Mouse (Mus musculus) E14TG2a.4 (cell line): ENCODE data around the gene Pfn5.
"Not testable (repeated sequence)": the region's sequence is repeated elsewhere in the genome, so short reads cannot be mapped to it uniquely, and the experiment has no call there.

Source experiments
- H3K27me3 ChIP-seq: 2 replicates; pipeline ENCODE4 v1.6.1; 2014; ENCODE audit warnings: low read length, control low read depth; ENCODE audit not compliant: insufficient read depth
- H3K36me3 ChIP-seq: 2 replicates; pipeline ENCODE4 v1.6.1; 2014; ENCODE audit warnings: low read length, control low read depth; ENCODE audit not compliant: insufficient read depth
- H3K4me1 ChIP-seq: replicated peaks from 2 replicates; pipeline ENCODE4 v1.6.1; 2014; ENCODE audit warnings: low read depth, low read length, control low read depth
- H3K4me3 ChIP-seq: replicated peaks from 2 replicates; pipeline ENCODE4 v1.5.1; 2014; ENCODE audit warnings: mild to moderate bottlenecking, low read length
- H3K9me3 ChIP-seq: 2 replicates; pipeline ENCODE4 v1.6.1; 2014; ENCODE audit warnings: low read length, control low read depth
- CTCF ChIP-seq: conservative IDR thresholded peaks from 2 replicates; pipeline ENCODE4 v1.5.1; 2014; ENCODE audit warnings: low read length
- NANOG ChIP-seq: IDR thresholded peaks from 2 replicates; pipeline ENCODE4 v1.6.1; 2014; ENCODE audit warnings: borderline replicate concordance, low read length, mixed read lengths
- POU5F1 ChIP-seq: IDR thresholded peaks from 2 replicates; pipeline ENCODE4 v1.6.1; 2014; ENCODE audit warnings: low read length, borderline replicate concordance

Gene Pfn5

DNA sequence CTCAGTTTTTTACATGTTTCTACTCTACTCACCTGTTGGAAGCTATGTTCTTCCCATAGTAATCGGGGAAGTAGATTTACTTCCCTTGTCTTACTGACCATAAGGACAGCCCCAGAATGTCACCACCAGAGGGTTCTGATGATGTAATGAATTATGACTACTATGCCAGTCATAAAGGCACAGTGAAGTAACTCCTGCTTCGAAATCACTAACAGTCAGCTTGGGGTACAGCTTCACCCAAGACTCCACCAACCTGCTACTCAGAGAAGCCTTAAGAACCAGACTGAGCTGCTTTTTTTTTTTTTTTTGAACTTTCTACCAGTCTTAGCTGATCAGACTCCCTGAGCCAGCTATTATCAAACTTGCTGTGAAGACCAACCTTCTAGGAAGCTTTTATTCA lies at the start of gene Pfn5, which contains the start of gene Asb12:
Gene Pfn5, plus strand, starts transcription at position 218 of the 400 bp plus-strand sequence.
Gene Asb12, minus strand, starts transcription at position 101 of the 400 bp plus-strand sequence.
- H3K4me3 ChIP-seq: no peak within 1 kb of the TSS
- H3K4me1 ChIP-seq: no peaks in the 10 kb centered on the region
- H3K9me3 ChIP-seq: no peaks in the 10 kb centered on the region
- no peak for TF ChIP-seq POU5F1
- TF ChIP-seq NANOG: no peak
- TF ChIP-seq CTCF: no peak
- no peaks in the 10 kb centered on the region for H3K36me3 ChIP-seq
- no peaks in the 10 kb centered on the region for H3K27me3 ChIP-seq

DNA sequence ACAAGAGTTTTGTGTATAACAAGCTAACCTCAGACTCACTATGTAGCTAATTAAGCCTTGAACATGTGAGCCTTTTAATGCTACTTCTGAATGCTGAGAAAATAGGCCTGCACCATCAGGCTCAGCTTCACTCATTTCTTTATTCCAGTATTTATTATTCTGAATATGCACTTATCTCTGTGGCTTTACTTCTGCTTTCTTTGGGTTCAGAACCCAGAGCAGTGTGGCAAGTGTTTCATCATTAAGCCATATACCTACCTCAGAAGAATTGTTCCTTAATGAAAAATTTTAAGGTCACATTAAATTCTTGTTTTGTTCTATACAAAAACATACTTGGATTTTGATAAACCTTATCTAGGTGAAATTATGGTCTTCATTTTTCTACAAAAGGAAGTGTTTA lies 34.0 kb upstream of the Pfn5 start:
- Histone ChIP-seq H3K36me3 (no peaks in the 10 kb centered on the region), H3K27me3 (no peaks in the 10 kb centered on the region), H3K9me3 (no peaks in the 10 kb centered on the region), H3K4me3 (no peak overlapping the region), H3K4me1 (no peaks in the 10 kb centered on the region)
- TF ChIP-seq NANOG (no peak), CTCF (no peak), POU5F1 (no peak)

DNA sequence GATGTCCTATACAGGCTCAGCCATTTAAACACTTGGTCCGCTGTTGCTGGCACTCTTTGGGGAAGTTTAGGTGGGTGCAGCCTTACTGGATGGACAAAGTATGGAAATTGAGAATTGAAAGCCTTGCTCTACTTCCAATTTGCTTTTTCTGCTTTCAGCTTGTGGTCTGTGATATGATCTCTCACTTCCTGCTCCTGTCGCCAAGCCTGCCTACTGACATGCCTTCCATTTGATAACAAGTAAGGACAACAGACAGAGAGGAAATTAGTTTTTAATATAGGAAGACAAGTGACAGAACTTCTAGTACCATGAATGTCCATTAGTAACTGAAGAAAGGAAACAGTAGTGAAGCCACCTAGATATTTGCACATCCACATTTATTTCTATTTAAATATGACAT lies 32.7 kb upstream of the Pfn5 start:
- Histone ChIP-seq H3K9me3 (no peaks in the 10 kb centered on the region), H3K36me3 (no peaks in the 10 kb centered on the region), H3K4me1 (no peaks in the 10 kb centered on the region), H3K4me3 (no peak overlapping the region), H3K27me3 (no peaks in the 10 kb centered on the region)
- no peak for TF ChIP-seq NANOG
- no peak for TF ChIP-seq POU5F1
- no peak for TF ChIP-seq CTCF

DNA sequence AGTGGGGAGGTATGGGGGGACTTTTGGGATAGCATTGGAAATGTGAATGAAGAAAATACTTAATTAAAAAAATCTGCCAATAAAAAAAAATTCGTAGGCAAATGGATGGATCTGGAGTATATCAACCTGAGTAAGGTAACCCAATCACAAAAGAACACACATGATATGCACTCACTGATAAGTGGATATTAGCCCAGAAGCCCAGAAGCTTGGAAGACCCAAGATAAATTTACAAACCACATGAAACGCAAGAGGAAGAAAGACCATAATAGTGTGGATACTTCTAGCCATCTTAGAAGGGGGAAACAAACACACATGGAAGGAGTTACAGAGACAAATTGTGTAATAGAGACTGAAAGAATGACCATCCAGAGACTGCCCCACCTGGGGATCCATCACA lies 22.4 kb upstream of the Pfn5 start:
- H3K27me3 ChIP-seq, H3K36me3 ChIP-seq, H3K9me3 ChIP-seq, H3K4me1 ChIP-seq, H3K4me3 ChIP-seq: not testable (repeated sequence)

DNA sequence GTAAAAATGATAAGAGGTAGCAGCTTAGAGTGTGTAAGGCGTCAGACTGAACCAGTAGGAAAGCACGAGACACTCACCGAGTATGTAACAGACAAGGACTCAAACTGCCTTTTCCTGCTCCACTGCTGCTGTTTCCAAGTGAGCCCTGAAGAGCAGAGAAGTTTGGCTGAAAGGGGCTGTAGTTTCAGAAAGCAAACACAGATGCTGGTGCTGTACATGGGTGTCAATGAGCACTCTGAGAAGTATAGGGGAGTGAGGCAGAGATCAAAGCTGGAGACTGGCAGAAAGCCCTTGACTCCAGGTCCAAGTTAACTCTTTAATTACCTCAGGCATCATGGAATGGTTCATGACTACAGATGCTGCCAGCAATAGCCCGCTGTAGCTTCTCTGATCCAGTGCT lies 3.6 kb upstream of the Pfn5 start:
- Histone ChIP-seq H3K4me1 (no peaks in the 10 kb centered on the region), H3K9me3 (no peaks in the 10 kb centered on the region), H3K4me3 (no peak overlapping the region), H3K27me3 (no peaks in the 10 kb centered on the region), H3K36me3 (no peaks in the 10 kb centered on the region)
- TF ChIP-seq CTCF: no peak
- no peak for TF ChIP-seq NANOG
- TF ChIP-seq POU5F1: no peak

DNA sequence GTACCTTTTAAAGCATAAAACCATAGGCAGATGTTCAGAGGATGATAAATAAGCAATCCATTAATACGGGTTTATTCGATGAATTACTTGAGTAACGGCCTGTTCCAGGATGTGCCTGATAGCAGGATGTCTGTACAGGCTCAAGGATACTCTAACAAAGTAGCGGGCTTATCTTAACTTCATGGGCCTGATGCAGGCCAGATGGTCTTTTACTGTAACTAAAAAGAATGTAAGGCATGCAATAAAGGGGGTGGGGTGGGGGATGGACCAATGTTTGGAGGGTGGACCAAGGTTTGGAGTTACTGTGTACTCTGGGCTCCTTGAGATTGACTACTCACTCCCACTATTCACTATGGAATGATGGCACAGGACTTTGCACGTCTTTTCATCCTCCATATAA lies 42.7 kb downstream of the Pfn5 start:
- no peaks in the 10 kb centered on the region for H3K27me3 ChIP-seq
- no peaks in the 10 kb centered on the region for H3K9me3 ChIP-seq
- H3K4me3 ChIP-seq: no peak overlapping the region
- TF ChIP-seq CTCF (no peak), NANOG (no peak), POU5F1 (no peak)
- no peaks in the 10 kb centered on the region for H3K4me1 ChIP-seq
- H3K36me3 ChIP-seq: no peaks in the 10 kb centered on the region
